Mouse (Mus musculus) intestine, postnatal 0 days (tissue): ENCODE results near the gene Nme4. TPM values are rescaled to one million over a fixed set of nuclear protein-coding genes. Genes with fewer than 3 reads are reported as not detected.

Source experiments
- ATAC-seq: fragments of 200-750 bp; cut with Nextera tagmentation; 2 replicates; pipeline ENCODE4 v1.8.0; 2017; ENCODE audit warnings: mild to moderate bottlenecking, moderate TSS enrichment, moderate library complexity
- H3K27ac ChIP-seq: fragments of 300-500 bp; sonication (generic); 2 replicates; pipeline ENCODE4 v1.5.1; 2014; ENCODE audit warnings: mild to moderate bottlenecking, low read depth, low read length, moderate library complexity
- H3K27me3 ChIP-seq: fragments of 300-500 bp; sonication (generic); replicated peaks from 2 replicates; pipeline ENCODE4 v1.6.1; 2014; ENCODE audit warnings: low read length, mixed read lengths; ENCODE audit not compliant: control insufficient read depth, insufficient read depth
- H3K36me3 ChIP-seq: fragments of 300-500 bp; sonication (generic); 2 replicates; pipeline ENCODE4 v1.6.1; 2014; ENCODE audit warnings: mild to moderate bottlenecking, moderate library complexity; ENCODE audit not compliant: control insufficient read depth, insufficient read depth
- H3K4me1 ChIP-seq: fragments of 300-500 bp; sonication (generic); replicated peaks from 2 replicates; pipeline ENCODE4 v1.6.1; 2014; ENCODE audit warnings: antibody characterized with exemption, low read length, mixed read lengths; ENCODE audit not compliant: control insufficient read depth, insufficient read depth
- H3K4me2 ChIP-seq: fragments of 300-500 bp; sonication (generic); replicated peaks from 2 replicates; pipeline ENCODE4 v1.6.1; 2014; ENCODE audit warnings: low read depth, mild to moderate bottlenecking, moderate library complexity
- H3K4me3 ChIP-seq: fragments of 300-500 bp; sonication (generic); 2 replicates; pipeline ENCODE4 v1.5.1; 2014; ENCODE audit warnings: low read depth, low read length
- H3K9ac ChIP-seq: fragments of 300-500 bp; sonication (generic); 2 replicates; pipeline ENCODE4 v1.6.1; 2014; ENCODE audit warnings: mild to moderate bottlenecking, low read depth, low read length
- H3K9me3 ChIP-seq: fragments of 300-500 bp; sonication (generic); 2 replicates; pipeline ENCODE4 v1.6.1; 2016; ENCODE audit warnings: mixed run types; ENCODE audit not compliant: control insufficient read depth
- CTCF ChIP-seq: sonication (generic); IDR thresholded peaks from 2 replicates; pipeline ENCODE4 v1.5.1; 2016; ENCODE audit warnings: low read depth, mild to moderate bottlenecking, control low read depth, antibody characterized with exemption, moderate library complexity
- WGBS: fragments of 180-500 bp; shearing (Covaris S2); extraction: QIAGEN DNeasy Blood & Tissue Kit; methylation state at CpG from one replicate; pipeline ENCODE4 v1.1.7; 2014; 5-methylcytosine and 5-hydroxymethylcytosine counted together
- polyA plus RNA-seq: library from polyadenylated mRNA; unstranded; fragments of >200 nt; fragmentation: Nextera tagmentation; extraction: Ambion mirVana; gene quantifications from 2 replicates; pipeline ENCODE4 v1.2.1, GENCODE M21; 2015

Nme4 gene
- polyA plus RNA-seq, 1 experiment from 2014 or later = 20.4 TPM

DNA sequence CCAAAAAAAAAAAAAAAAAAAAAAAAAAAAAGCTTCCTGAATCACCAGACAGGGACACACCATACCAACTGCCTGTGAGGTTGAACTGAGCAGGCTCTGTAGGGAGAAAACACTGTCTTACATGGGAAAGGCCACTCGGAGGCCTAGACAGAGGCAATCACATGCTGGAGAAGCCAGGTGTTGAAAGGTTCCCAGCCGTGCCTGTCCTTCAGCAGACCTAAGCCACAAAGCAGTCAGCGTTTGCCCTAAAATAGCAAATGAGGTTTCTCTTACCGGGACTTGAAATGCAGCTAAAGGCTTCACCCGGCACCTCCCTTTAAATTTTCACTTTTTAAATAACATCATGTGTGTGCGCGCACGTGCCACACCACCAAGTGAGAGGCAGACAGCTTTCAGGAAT, 47.3 kb downstream of the Nme4 start:
- no peak for TF ChIP-seq CTCF
- H3K9me3 ChIP-seq = no peaks in the 10 kb centered on the region
- H3K27ac ChIP-seq = no peak overlapping the region
- H3K9ac ChIP-seq = no peak overlapping the region
- H3K4me2 ChIP-seq = no peak overlapping the region
- WGBS = 91% methylated on average over 8 of the region's 8 CpGs
- H3K4me1 ChIP-seq = no peaks in the 10 kb centered on the region
- H3K36me3 ChIP-seq = no peaks in the 10 kb centered on the region
- H3K4me3 ChIP-seq = no peak overlapping the region
- ATAC-seq = no peak
- no peaks in the 10 kb centered on the region for H3K27me3 ChIP-seq

DNA sequence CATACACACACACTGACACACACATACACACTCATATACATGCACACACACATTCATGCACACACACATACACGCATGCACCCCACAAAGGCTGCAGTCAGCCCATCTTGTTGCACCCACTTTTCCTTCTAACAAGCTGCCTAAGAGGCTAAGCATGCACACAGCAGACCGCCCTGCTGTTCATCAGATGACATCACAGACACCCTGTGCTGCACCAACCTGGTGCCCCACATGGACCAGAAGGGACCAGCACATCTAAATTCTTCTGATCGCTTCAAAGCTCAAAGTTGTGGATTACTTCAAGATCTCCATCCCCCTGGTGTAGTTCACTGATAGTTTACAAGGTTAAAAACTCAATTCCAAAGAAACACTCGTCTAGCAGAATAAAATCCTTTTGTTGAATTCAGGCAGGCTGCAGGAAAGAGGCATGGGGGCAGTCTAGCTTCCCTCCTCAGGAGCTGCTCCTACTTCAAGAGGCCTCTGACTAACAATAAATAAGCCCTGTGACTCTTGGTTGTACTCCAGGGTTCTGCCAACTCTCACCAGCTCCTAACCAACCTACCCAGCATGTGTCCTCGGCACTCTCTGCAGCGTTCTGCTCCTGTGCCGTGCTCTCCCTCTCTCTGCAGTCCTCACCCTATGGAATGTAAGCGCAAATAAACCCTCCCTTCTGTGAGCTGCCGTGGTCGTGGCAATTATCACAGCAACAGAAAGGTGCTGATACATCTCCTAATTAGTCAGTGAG, 49.0 kb downstream of the Nme4 start:
- no peak for ATAC-seq
- no peaks in the 10 kb centered on the region for H3K4me1 ChIP-seq
- H3K9me3 ChIP-seq = no peaks in the 10 kb centered on the region
- no peak overlapping the region for H3K27ac ChIP-seq
- no peaks in the 10 kb centered on the region for H3K36me3 ChIP-seq
- no peak for TF ChIP-seq CTCF
- no peak overlapping the region for H3K9ac ChIP-seq
- H3K27me3 ChIP-seq = no peaks in the 10 kb centered on the region
- H3K4me2 ChIP-seq = no peak overlapping the region
- 52% methylated on average over 10 of the region's 10 CpGs for WGBS
- no peak overlapping the region for H3K4me3 ChIP-seq

DNA sequence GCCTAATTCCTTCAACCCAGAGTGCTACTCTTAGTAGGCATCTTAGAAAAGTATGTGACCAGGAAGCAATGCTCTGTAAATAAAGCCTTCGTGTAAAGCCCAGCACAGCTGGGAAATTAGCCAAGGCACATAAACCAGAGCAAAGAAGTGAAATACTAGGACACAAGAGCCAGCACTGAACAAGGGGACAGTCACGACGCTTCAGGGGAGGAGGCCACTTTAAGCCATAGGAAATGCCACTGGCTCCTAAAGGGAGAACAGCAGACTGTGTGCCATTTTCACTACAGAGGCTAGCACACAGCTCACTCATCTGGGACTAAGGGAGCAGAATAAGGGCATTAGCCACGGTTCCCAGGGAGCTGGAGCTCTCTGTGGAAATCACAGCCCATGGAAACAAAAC, 50.1 kb downstream of the Nme4 start:
- Histone ChIP-seq H3K27ac (no peak overlapping the region), H3K9ac (no peak overlapping the region)
- TF ChIP-seq CTCF = no peak

DNA sequence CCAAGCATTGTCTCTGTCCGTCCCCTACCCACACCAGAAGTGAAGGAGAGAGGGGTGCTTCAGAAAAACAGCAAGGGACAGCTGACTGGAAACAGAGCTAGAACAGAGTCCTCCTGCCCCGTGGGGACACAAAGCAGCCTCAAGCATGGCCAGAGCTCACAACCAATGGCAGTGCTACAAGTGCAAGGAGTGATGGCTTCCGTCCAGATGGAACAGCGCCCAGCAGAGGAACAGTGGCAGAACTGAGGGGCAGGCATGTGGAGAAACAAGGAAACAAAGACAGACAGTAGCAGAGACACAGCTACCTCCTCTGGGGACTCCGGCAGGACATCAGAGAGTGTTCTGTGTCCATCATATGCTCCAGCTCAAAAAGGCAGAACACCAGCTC, 52.2 kb downstream of the Nme4 start:
- Histone ChIP-seq H3K4me3 (no peak overlapping the region), H3K27me3 (no peaks in the 10 kb centered on the region), H3K9me3 (no peaks in the 10 kb centered on the region), H3K4me1 (no peaks in the 10 kb centered on the region), H3K36me3 (no peaks in the 10 kb centered on the region), H3K9ac (no peak overlapping the region), H3K4me2 (no peak overlapping the region), H3K27ac (no peak overlapping the region)
- TF ChIP-seq CTCF = peak; percentile 30
- ATAC-seq = no peak
- 69% methylated on average over 5 of the region's 5 CpGs for WGBS

More for the DNA sequence above, 50.1 kb downstream of the Nme4 start:
- no peaks in the 10 kb centered on the region for H3K36me3 ChIP-seq
- H3K4me3 ChIP-seq = no peak overlapping the region
- WGBS = 48% methylated on average over 4 of the region's 4 CpGs
- no peaks in the 10 kb centered on the region for H3K9me3 ChIP-seq
- no peak for ATAC-seq
- no peaks in the 10 kb centered on the region for H3K27me3 ChIP-seq
- no peak overlapping the region for H3K4me2 ChIP-seq
- H3K4me1 ChIP-seq = no peaks in the 10 kb centered on the region

DNA sequence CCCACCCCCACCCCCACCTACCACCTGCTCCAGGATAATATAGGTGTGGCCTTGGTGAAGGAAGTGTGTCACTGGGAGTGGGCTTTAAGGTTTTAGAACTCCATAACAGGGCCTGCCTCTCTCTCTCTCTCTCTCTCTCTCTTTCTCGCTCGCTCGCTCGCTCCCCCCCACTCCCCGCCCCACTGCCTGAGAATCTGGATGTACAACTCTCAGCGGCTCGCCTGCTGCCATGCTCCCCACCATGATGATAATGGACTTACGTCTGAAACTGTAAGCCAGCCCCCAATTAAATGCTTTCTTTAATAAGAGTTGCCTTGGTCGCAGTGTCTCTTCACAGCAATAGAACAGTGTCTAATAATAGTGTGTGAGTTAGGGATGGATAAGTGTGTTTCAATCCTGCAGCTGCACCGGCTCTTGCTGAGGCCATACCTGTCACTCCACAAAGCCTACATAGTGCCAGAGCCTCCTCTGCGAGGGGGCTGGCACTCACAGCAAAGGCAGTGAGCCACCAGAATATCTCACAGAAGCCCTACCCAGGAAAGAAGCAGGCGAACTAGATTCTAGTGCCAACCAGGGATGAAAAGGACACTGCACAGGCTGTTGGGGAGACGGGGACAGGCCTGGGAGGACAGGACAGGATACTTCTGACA, 52.7 kb downstream of the Nme4 start:
- Histone ChIP-seq H3K4me3 (no peak overlapping the region), H3K9me3 (no peaks in the 10 kb centered on the region), H3K4me2 (no peak overlapping the region), H3K27me3 (no peaks in the 10 kb centered on the region), H3K27ac (no peak overlapping the region), H3K36me3 (no peaks in the 10 kb centered on the region), H3K9ac (no peak overlapping the region), H3K4me1 (no peaks in the 10 kb centered on the region)
- no peak for ATAC-seq
- WGBS = 83% methylated on average over 13 of the region's 13 CpGs
- no peak for TF ChIP-seq CTCF

Other genes with a start within 250 kb of the Nme4 start
- 2.5 and 2.9 TPM in 2 replicates for gene Wdr90, start 234.1 kb downstream of the Nme4 start, polyA plus RNA-seq
- gene Mcrip2, start 226.8 kb downstream of the Nme4 start, polyA plus RNA-seq = 51.0 and 55.9 TPM in 2 replicates
- gene Mettl26, start 220.5 kb downstream of the Nme4 start, polyA plus RNA-seq = 46.6 and 51.7 TPM in 2 replicates
- gene Wfikkn1, start 214.7 kb downstream of the Nme4 start, polyA plus RNA-seq = 0.14 and 0.27 TPM in 2 replicates
- 15.8 and 16.9 TPM in 2 replicates for gene Rab40c, start 175.9 kb downstream of the Nme4 start, polyA plus RNA-seq
- 34.9 and 37.2 TPM in 2 replicates for gene Pigq, start 150.7 kb downstream of the Nme4 start, polyA plus RNA-seq
- not detected in 2 replicates for gene Nhlrc4, start 150.6 kb downstream of the Nme4 start, polyA plus RNA-seq
- 0.05 and 0.09 TPM in 2 replicates for gene A930017K11Rik, start 143.0 kb downstream of the Nme4 start, polyA plus RNA-seq
- gene Capn15, start 109.8 kb downstream of the Nme4 start, polyA plus RNA-seq = 29.5 and 37.4 TPM in 2 replicates
- gene Rab11fip3, start 26.0 kb downstream of the Nme4 start, polyA plus RNA-seq = 32.3 and 37.5 TPM in 2 replicates
- gene Decr2, start 5.3 kb downstream of the Nme4 start, polyA plus RNA-seq = 36.2 and 37.4 TPM in 2 replicates
- 26.5 TPM in 2 replicates for gene Tmem8, start 17.7 kb upstream of the Nme4 start, polyA plus RNA-seq
- gene Mrpl28, start 27.9 kb upstream of the Nme4 start, polyA plus RNA-seq = 142 and 143 TPM in 2 replicates
- 9.3 and 9.6 TPM in 2 replicates for gene Axin1, start 43.1 kb upstream of the Nme4 start, polyA plus RNA-seq
- gene Pdia2, start 103.5 kb upstream of the Nme4 start, polyA plus RNA-seq = 9.9 and 16.3 TPM in 2 replicates
- gene Rgs11, start 107.3 kb upstream of the Nme4 start, polyA plus RNA-seq = 1.1 and 1.2 TPM in 2 replicates
- gene Arhgdig, start 112.2 kb upstream of the Nme4 start, polyA plus RNA-seq = 10.5 and 11.7 TPM in 2 replicates
- 113 and 116 TPM in 2 replicates for gene Fam234a, start 148.6 kb upstream of the Nme4 start, polyA plus RNA-seq
- 28.1 and 32.7 TPM in 2 replicates for gene Luc7l, start 157.3 kb upstream of the Nme4 start, polyA plus RNA-seq